Mouse (Mus musculus) thymus, adult 2 months (tissue): ENCODE measurements around the gene Ino80b. TPM values are rescaled to one million over a fixed set of nuclear protein-coding genes. Genes with fewer than 3 reads are reported as not detected.

Experiments used
- DNase-seq: peaks from one replicate; pipeline ENCODE4 v3.0.0; 2021
- H3K27ac ChIP-seq: fragments of 200-500 bp; 2 replicates; pipeline ENCODE4 v1.5.1; 2012; ENCODE audit warnings: low read length, control low read depth; ENCODE audit not compliant: control insufficient read depth, insufficient read depth
- H3K27me3 ChIP-seq: fragments of 200-500 bp; 2 replicates; pipeline ENCODE4 v1.6.1; 2012; ENCODE audit warnings: mild to moderate bottlenecking, low read length, moderate library complexity, mixed read lengths; ENCODE audit not compliant: control insufficient read depth, insufficient read depth
- H3K36me3 ChIP-seq: fragments of 200-500 bp; 2 replicates; pipeline ENCODE4 v1.6.1; 2012; ENCODE audit warnings: mild to moderate bottlenecking, low read length, moderate library complexity; ENCODE audit not compliant: control insufficient read depth, insufficient read depth
- H3K4me1 ChIP-seq: fragments of 200-500 bp; replicated peaks from 2 replicates; pipeline ENCODE4 v1.6.1; 2012; ENCODE audit warnings: low read length; ENCODE audit not compliant: control insufficient read depth, insufficient read depth
- H3K4me3 ChIP-seq: fragments of 200-500 bp; 2 replicates; pipeline ENCODE4 v1.5.1; 2012; ENCODE audit warnings: mild to moderate bottlenecking, low read length, control low read depth, moderate library complexity; ENCODE audit not compliant: control insufficient read depth, insufficient read depth
- CTCF ChIP-seq: fragments of 200-500 bp; IDR thresholded peaks from 2 replicates; pipeline ENCODE4 v1.5.1; 2012; ENCODE audit warnings: mild to moderate bottlenecking, control low read depth, low read length, moderate library complexity, borderline replicate concordance; ENCODE audit not compliant: control insufficient read depth, poor library complexity, insufficient read depth; ENCODE audit errors: extremely low read depth
- POLR2A ChIP-seq: fragments of 200-500 bp; IDR thresholded peaks from 2 replicates; pipeline ENCODE4 v1.6.1; 2012; ENCODE audit warnings: mild to moderate bottlenecking, low read length, control low read depth, moderate library complexity; ENCODE audit not compliant: control insufficient read depth, poor library complexity, insufficient read depth; ENCODE audit errors: extremely low read depth
- WGBS: fragments of 180-500 bp; shearing (Covaris S2); methylation state at CpG from one replicate; pipeline ENCODE4 v1.1.7; 2018; 5-methylcytosine and 5-hydroxymethylcytosine counted together
- polyA plus RNA-seq: library from polyadenylated mRNA; depleted of rRNA; stranded (reverse); fragments of >200 nt; gene quantifications from 2 replicates; pipeline ENCODE4 v1.2.3, GENCODE M21; 2012; rRNA removed

The Ino80b gene
- polyA plus RNA-seq, 1 experiment: 67.2 TPM

DNA sequence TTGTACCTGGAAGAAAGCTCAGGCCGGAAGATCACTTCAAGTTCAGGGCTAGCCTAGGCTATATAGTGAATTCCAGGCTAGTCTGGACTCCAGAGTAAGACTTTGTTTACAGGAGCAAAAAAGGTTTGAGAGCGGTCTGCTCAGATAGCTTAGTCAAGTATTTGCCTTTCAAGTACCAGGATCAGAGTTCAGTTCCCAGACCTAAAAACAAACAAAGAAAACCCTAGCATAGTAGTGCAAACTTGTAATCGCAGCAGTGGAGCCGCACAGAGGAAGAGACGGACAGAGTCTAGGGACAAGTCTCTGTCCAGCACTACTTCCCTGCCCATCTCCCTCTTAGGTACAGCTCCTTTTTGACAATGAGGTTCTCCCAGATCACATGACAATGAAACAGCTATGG is 45.0 kb downstream of the Ino80b start:
- WGBS: 98% methylated on average over 5 of the region's 5 CpGs
- H3K27ac ChIP-seq: no peak overlapping the region
- H3K27me3 ChIP-seq: peaks cover 3% of the 10 kb centered on the region; the same call in 1 of the 2 replicates
- peaks cover 11% of the 10 kb centered on the region for H3K4me1 ChIP-seq
- DNase-seq: no peak
- TF ChIP-seq POLR2A (no peak), CTCF (no peak)
- H3K36me3 ChIP-seq: no peaks in the 10 kb centered on the region
- no peak overlapping the region for H3K4me3 ChIP-seq

DNA sequence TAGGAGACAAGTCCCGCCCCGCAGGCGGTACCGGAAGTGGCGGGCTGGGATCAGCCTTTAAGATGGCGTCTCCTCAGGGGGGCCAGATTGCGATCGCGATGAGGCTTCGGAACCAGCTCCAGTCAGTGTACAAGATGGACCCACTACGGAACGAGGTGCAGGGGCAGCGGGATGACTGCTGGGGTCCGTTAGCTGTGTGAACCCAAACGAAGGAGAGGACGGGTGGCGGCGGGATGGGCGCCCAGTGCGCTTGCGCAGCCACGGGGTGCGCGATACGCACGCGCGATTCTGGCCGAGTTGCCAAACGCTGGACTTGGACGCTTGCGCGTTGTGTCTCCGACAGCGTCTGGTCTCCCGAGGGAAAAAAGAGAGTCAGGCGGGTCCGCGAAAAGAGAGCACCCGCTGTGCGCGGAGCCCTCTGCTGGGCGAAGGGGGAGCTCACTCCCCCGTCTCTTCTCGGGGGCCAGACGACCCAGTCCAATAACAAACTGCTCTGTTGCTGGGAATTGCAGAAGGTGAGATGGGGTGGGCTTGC is 46.8 kb downstream of the Ino80b start:
- Histone ChIP-seq H3K27ac (0 out of 2 replicates have a peak overlapping the region, but pooled peaks have one; percentile 2), H3K4me1 (peaks cover 11% of the 10 kb centered on the region), H3K27me3 (no peaks in the 10 kb centered on the region; the same call in 1 of the 2 replicates), H3K36me3 (no peaks in the 10 kb centered on the region), H3K4me3 (peak overlapping the region; percentile 54)
- peak; percentile 99 for DNase-seq
- TF ChIP-seq CTCF (peak; percentile 73), POLR2A (peak; percentile 43)
- WGBS: under 1% methylated on average over 46 of the region's 46 CpGs

DNA sequence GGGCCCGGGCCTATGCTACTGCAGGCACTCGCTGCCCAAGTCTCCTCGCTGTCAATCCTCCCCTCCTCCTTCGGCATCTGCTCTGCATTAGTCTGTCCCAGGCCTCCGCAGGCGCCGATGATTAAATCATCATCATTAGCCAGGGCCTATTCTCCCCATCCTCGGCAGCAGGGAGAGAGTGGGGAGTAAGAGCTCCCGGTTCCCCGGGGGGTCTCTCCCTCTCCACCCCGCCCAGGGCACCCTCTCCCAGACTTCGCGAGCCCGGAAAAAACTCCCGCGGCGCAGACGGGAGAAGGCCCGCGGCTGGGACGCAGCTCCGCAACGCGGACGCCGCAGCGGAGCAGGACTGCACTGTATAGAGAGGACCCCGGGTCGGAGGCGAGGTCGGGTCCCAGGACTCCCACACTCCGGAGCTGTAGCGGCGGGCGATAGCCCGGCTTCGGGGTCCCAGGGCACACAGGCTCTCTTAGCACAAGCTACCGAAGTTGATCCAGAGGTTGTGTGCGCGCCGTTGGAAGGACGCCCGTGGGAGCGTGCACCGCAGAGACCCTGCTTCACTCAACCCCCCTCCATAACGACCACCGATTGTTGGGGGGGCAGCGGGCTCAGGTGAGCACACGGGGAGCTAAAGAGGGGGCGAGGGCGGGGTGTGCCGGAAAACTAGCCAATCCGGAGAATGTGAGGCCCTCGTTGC is 47.5 kb downstream of the Ino80b start, which contains the start of gene Pcgf1:
Gene Pcgf1 (plus strand): TSS at position 240 of the 694 bp plus-strand sequence.
- 0 out of 2 replicates have a peak within 1 kb of the TSS, but pooled peaks have one; percentile 2 for H3K27ac ChIP-seq
- peak within 1 kb of the TSS; percentile 54 for H3K4me3 ChIP-seq
- DNase-seq: no peak
- peaks cover 11% of the 10 kb centered on the region for H3K4me1 ChIP-seq
- TF ChIP-seq POLR2A (no peak), CTCF (no peak)
- WGBS: 1% methylated on average over 54 of the region's 54 CpGs
- H3K36me3 ChIP-seq: no peaks in the 10 kb centered on the region
- no peaks in the 10 kb centered on the region; the same call in 1 of the 2 replicates for H3K27me3 ChIP-seq

DNA sequence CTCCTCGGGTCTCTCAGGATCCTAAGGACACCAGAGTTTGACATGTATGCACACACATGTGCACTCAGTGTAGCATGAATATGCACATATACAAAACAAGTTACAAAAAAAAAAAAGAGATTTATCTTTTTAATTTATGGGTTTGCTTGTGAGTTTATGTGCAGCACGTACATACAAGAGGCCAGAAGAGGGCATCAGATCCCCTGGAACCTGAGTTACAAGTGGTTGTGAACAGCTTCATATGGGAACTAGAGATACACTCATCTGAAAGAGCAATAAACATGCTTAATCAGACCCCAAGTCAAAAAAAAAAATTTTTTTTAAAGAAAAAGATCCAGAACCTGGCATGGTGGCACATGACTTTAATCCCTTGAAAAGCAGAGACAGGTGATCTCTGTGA is 50.3 kb downstream of the Ino80b start:
- no peak for TF ChIP-seq CTCF
- no peak for TF ChIP-seq POLR2A
- Histone ChIP-seq H3K4me3 (no peak overlapping the region), H3K4me1 (peaks cover 23% of the 10 kb centered on the region), H3K36me3 (no peaks in the 10 kb centered on the region), H3K27ac (no peak overlapping the region), H3K27me3 (peaks cover 24% of the 10 kb centered on the region)
- 15% methylated on average over 2 of the region's 2 CpGs for WGBS
- DNase-seq: no peak

Other genes starting within 250 kb of the Ino80b start
- 3.0 and 3.3 TPM in 2 replicates for gene Sema4f, start 185.7 kb downstream of the Ino80b start, polyA plus RNA-seq
- 0.58 and 1.3 TPM in 2 replicates for gene M1ap, start 178.5 kb downstream of the Ino80b start, polyA plus RNA-seq
- 19.9 and 21.9 TPM in 2 replicates for gene Dok1, start 92.0 kb downstream of the Ino80b start, polyA plus RNA-seq
- 2.8 and 3.1 TPM in 2 replicates for gene Loxl3, start 91.3 kb downstream of the Ino80b start, polyA plus RNA-seq
- gene Aup1, start 70.9 kb downstream of the Ino80b start, polyA plus RNA-seq: 867 and 886 TPM in 2 replicates
- 64.6 and 66.4 TPM in 2 replicates for gene Htra2, start 70.2 kb downstream of the Ino80b start, polyA plus RNA-seq
- gene Dqx1, start 67.6 kb downstream of the Ino80b start, polyA plus RNA-seq: 3.6 and 4.4 TPM in 2 replicates
- gene Tlx2, start 55.1 kb downstream of the Ino80b start, polyA plus RNA-seq: 0.11 and 0.20 TPM in 2 replicates
- 24.4 and 25.5 TPM in 2 replicates for gene Pcgf1, start 47.6 kb downstream of the Ino80b start, polyA plus RNA-seq
- gene Lbx2, start 39.1 kb downstream of the Ino80b start, polyA plus RNA-seq: 2.1 and 2.6 TPM in 2 replicates
- gene Ccdc142, start 23.8 kb downstream of the Ino80b start, polyA plus RNA-seq: 18.9 and 19.6 TPM in 2 replicates
- 10.2 and 11.9 TPM in 2 replicates for gene Gm42688, start 23.8 kb downstream of the Ino80b start, polyA plus RNA-seq
- gene Mrpl53, start 16.4 kb downstream of the Ino80b start, polyA plus RNA-seq: 67.2 and 83.6 TPM in 2 replicates
- 142 and 143 TPM in 2 replicates for gene Mogs, start 9.9 kb downstream of the Ino80b start, polyA plus RNA-seq
- 227 and 265 TPM in 2 replicates for gene Wbp1, start 3.9 kb downstream of the Ino80b start, polyA plus RNA-seq
- gene Rtkn, start 10.0 kb upstream of the Ino80b start, polyA plus RNA-seq: 40.5 and 41.3 TPM in 2 replicates
- 0.80 and 0.89 TPM in 2 replicates for gene Wdr54, start 31.0 kb upstream of the Ino80b start, polyA plus RNA-seq
- gene 1700003E16Rik, start 31.0 kb upstream of the Ino80b start, polyA plus RNA-seq: 0.19 and 0.38 TPM in 2 replicates
- gene Dctn1, start 40.5 kb upstream of the Ino80b start, polyA plus RNA-seq: 166 and 167 TPM in 2 replicates
- 0.57 and 0.62 TPM in 2 replicates for gene Slc4a5, start 94.4 kb upstream of the Ino80b start, polyA plus RNA-seq
- gene Mthfd2, start 200.5 kb upstream of the Ino80b start, polyA plus RNA-seq: 15.9 and 16.3 TPM in 2 replicates
- 45.5 and 49.1 TPM in 2 replicates for gene Mob1a, start 200.6 kb upstream of the Ino80b start, polyA plus RNA-seq
- 10.6 and 13.6 TPM in 2 replicates for gene Bola3, start 223.7 kb upstream of the Ino80b start, polyA plus RNA-seq